Mouse (Mus musculus): Measurements from ENCODE around the gene Dtx1. TPM values are rescaled to one million over a fixed set of nuclear protein-coding genes. Genes with fewer than 3 reads are reported as not detected.

Gene Dtx1
- polyA plus RNA-seq, 1 experiment from 2014 or later, result 0.54 TPM

DNA sequence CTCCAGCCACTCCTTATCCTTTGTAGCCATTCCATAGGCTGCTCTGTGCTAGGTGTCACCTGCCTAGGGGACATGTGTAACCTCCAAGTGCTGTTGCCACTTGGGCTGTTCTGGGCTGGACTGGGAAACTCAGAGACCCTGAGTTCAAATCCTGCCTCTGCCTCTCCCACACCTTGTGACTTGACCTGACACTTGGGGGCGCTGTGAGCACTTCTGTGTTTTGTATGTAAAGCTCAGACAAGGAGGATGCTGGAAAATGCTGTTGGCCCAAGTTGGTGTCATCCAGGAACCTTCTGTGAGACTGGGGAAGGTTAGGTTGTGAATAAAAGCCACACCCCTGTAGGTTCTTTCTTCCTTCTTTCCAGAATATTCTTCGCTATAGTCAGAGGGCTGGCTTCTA lies 46.8 kb downstream of the Dtx1 start:
- Histone ChIP-seq H3K4me1 (ENCODE audit: control insufficient read depth in 2 of 2, insufficient read depth in 2 of 2, low read length in 2 of 2) (no peaks in the 10 kb centered on the region), H3K9me3 (ENCODE audit: control insufficient read depth, low read length) (no peaks in the 10 kb centered on the region), H3K4me3 (ENCODE audit: control insufficient read depth in 1 of 2, insufficient read depth in 1 of 2, low read depth in 1 of 2, low read length in 2 of 2) (no peak overlapping the region), H3K27ac (replicated peaks in 1 of 2; ENCODE audit: control insufficient read depth in 1 of 2, insufficient read depth in 1 of 2, low read depth in 2 of 2, low read length in 2 of 2) (no peak overlapping the region), H3K36me3 (ENCODE audit: control insufficient read depth, insufficient read depth, low read length) (no peaks in the 10 kb centered on the region), H3K27me3 (ENCODE audit: control insufficient read depth, insufficient read depth, low read length) (peaks cover 10% of the 10 kb centered on the region), H3K9ac (ENCODE audit: low read length) (no peak overlapping the region), H3K4me2 (ENCODE audit: low read length) (no peak overlapping the region)
- 58% methylated on average over 2 of the region's 2 CpGs for WGBS
- no peak for ATAC-seq (ENCODE audit: insufficient number of reproducible peaks, insufficient read depth, low FRiP score, low read depth)

DNA sequence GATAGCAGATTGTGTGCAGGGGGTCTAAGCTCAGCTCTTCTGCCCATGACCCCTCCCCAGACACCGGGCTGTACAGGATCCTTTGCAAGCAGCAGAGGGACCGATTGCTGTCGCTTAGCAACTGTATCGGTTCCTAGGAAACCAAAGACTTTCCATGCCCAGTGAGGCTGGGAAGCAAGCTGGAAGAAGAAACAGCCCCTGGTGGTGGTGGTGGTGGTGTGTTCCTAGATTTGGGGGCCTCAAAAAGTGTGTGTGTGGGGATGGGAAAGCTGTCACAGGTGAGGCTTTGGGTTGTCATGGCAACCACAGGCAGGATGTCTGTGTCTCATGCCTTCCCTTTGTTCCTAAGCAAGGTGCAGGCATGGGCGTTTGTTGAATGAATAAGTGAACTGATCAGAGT lies 50.9 kb downstream of the Dtx1 start:
- no peak for ATAC-seq (ENCODE audit: insufficient number of reproducible peaks, insufficient read depth, low FRiP score, low read depth)
- no peaks in the 10 kb centered on the region for H3K4me1 ChIP-seq (ENCODE audit: control insufficient read depth in 2 of 2, insufficient read depth in 2 of 2, low read length in 2 of 2)
- H3K27ac ChIP-seq (replicated peaks in 1 of 2; ENCODE audit: control insufficient read depth in 1 of 2, insufficient read depth in 1 of 2, low read depth in 2 of 2, low read length in 2 of 2), result no peak overlapping the region
- WGBS, result 54% methylated on average over 5 of the region's 5 CpGs
- no peaks in the 10 kb centered on the region for H3K36me3 ChIP-seq (ENCODE audit: control insufficient read depth, insufficient read depth, low read length)
- H3K27me3 ChIP-seq (ENCODE audit: control insufficient read depth, insufficient read depth, low read length), result peaks cover 2% of the 10 kb centered on the region; the same call in 1 of the 2 replicates
- H3K4me2 ChIP-seq (ENCODE audit: low read length), result no peak overlapping the region
- no peak overlapping the region for H3K9ac ChIP-seq (ENCODE audit: low read length)
- H3K4me3 ChIP-seq (ENCODE audit: control insufficient read depth in 1 of 2, insufficient read depth in 1 of 2, low read depth in 1 of 2, low read length in 2 of 2), result no peak overlapping the region
- H3K9me3 ChIP-seq (ENCODE audit: control insufficient read depth, low read length), result no peaks in the 10 kb centered on the region

DNA sequence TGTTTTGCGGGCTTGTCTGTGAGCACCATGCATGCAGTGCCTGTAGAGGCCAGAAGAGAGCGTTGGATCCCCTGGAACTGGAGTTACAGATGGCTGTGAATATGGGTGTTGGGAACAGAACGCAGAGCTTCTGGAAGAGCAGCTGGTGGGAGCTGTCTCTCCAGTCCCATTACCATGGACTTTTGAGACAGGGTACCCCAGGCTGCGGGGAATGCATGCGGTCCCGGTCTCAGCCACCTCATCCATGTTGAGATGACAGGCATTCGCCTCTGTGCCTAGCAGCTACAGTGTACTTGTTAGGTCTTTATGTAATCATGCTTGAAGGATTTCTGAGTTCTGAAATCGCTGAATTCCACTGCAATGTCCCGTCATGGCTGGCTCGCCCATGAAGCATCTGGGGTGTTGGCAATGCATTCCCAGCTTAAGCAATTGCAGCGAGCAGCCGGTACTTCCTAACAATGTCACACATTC lies 55.4 kb downstream of the Dtx1 start:
- Histone ChIP-seq H3K4me3 (ENCODE audit: control insufficient read depth in 1 of 2, insufficient read depth in 1 of 2, low read depth in 1 of 2, low read length in 2 of 2) (no peak overlapping the region), H3K9me3 (ENCODE audit: control insufficient read depth, low read length) (no peaks in the 10 kb centered on the region), H3K27me3 (ENCODE audit: control insufficient read depth, insufficient read depth, low read length) (peaks cover 10% of the 10 kb centered on the region; the same call in 1 of the 2 replicates), H3K9ac (ENCODE audit: low read length) (no peak overlapping the region), H3K36me3 (ENCODE audit: control insufficient read depth, insufficient read depth, low read length) (no peaks in the 10 kb centered on the region), H3K27ac (replicated peaks in 1 of 2; ENCODE audit: control insufficient read depth in 1 of 2, insufficient read depth in 1 of 2, low read depth in 2 of 2, low read length in 2 of 2) (no peak overlapping the region), H3K4me1 (ENCODE audit: control insufficient read depth in 2 of 2, insufficient read depth in 2 of 2, low read length in 2 of 2) (no peaks in the 10 kb centered on the region), H3K4me2 (ENCODE audit: low read length) (no peak overlapping the region)
- WGBS, result 76% methylated on average over 12 of the region's 12 CpGs
- ATAC-seq (ENCODE audit: insufficient number of reproducible peaks, insufficient read depth, low FRiP score, low read depth), result no peak

DNA sequence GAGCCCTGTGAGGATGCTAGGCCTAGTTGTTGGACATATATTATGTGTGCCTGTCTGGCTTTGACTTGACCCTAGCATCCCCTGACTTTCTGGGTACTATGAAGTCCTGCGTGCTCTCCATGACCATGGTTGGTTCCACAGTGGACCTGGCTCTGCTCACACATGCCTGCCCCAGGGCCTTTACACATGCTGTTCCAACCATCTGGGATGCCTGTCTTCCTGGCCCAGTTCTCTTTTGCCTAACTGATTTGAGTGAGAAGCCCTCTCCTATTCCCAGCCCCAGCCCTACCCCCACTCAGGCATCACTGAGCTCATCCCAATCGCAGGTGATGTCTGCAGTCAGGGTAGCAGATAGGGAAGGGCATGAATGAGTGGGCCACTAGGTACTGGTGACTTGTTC lies 57.9 kb downstream of the Dtx1 start:
- Histone ChIP-seq H3K9ac (ENCODE audit: low read length) (no peak overlapping the region), H3K4me2 (ENCODE audit: low read length) (no peak overlapping the region), H3K36me3 (ENCODE audit: control insufficient read depth, insufficient read depth, low read length) (no peaks in the 10 kb centered on the region), H3K27ac (replicated peaks in 1 of 2; ENCODE audit: control insufficient read depth in 1 of 2, insufficient read depth in 1 of 2, low read depth in 2 of 2, low read length in 2 of 2) (no peak overlapping the region), H3K27me3 (ENCODE audit: control insufficient read depth, insufficient read depth, low read length) (peaks cover 30% of the 10 kb centered on the region), H3K4me1 (ENCODE audit: control insufficient read depth in 2 of 2, insufficient read depth in 2 of 2, low read length in 2 of 2) (peaks cover 2 to 7% of the 10 kb centered on the region in 2 experiments), H3K4me3 (ENCODE audit: control insufficient read depth in 1 of 2, insufficient read depth in 1 of 2, low read depth in 1 of 2, low read length in 2 of 2) (no peak overlapping the region), H3K9me3 (ENCODE audit: control insufficient read depth, low read length) (no peaks in the 10 kb centered on the region)
- no peak for ATAC-seq (ENCODE audit: insufficient number of reproducible peaks, insufficient read depth, low FRiP score, low read depth)
- 81% methylated on average over 2 of the region's 2 CpGs for WGBS

GRCm38 (mm10) chr5:120652915-120653701 lies 58.6 kb downstream of the Dtx1 start:
- H3K9ac ChIP-seq (ENCODE audit: low read length), result no peak overlapping the region
- peaks cover 37% of the 10 kb centered on the region for H3K27me3 ChIP-seq (ENCODE audit: control insufficient read depth, insufficient read depth, low read length)
- peaks cover 5 to 14% of the 10 kb centered on the region in 2 experiments for H3K4me1 ChIP-seq (ENCODE audit: control insufficient read depth in 2 of 2, insufficient read depth in 2 of 2, low read length in 2 of 2)
- no peak overlapping the region for H3K4me3 ChIP-seq (ENCODE audit: control insufficient read depth in 1 of 2, insufficient read depth in 1 of 2, low read depth in 1 of 2, low read length in 2 of 2)
- ATAC-seq (ENCODE audit: insufficient number of reproducible peaks, insufficient read depth, low FRiP score, low read depth), result no peak
- no peaks in the 10 kb centered on the region for H3K36me3 ChIP-seq (ENCODE audit: control insufficient read depth, insufficient read depth, low read length)
- H3K27ac ChIP-seq (replicated peaks in 1 of 2; ENCODE audit: control insufficient read depth in 1 of 2, insufficient read depth in 1 of 2, low read depth in 2 of 2, low read length in 2 of 2), result no peak overlapping the region
- no peaks in the 10 kb centered on the region for H3K9me3 ChIP-seq (ENCODE audit: control insufficient read depth, low read length)
- no peak overlapping the region for H3K4me2 ChIP-seq (ENCODE audit: low read length)
- 79% methylated on average over 28 of the region's 28 CpGs for WGBS

- H3K4me2 ChIP-seq (ENCODE audit: low read length), result no peak overlapping the region
- 34% methylated on average over 5 of the region's 5 CpGs for WGBS
- ATAC-seq (ENCODE audit: insufficient number of reproducible peaks, insufficient read depth, low FRiP score, low read depth), result no peak
- H3K9me3 ChIP-seq (ENCODE audit: control insufficient read depth, low read length), result no peaks in the 10 kb centered on the region
- no peak overlapping the region for H3K9ac ChIP-seq (ENCODE audit: low read length)
- H3K27ac ChIP-seq (replicated peaks in 1 of 2; ENCODE audit: control insufficient read depth in 1 of 2, insufficient read depth in 1 of 2, low read depth in 2 of 2, low read length in 2 of 2), result no peak overlapping the region
- H3K27me3 ChIP-seq (ENCODE audit: control insufficient read depth, insufficient read depth, low read length), result peaks cover 42% of the 10 kb centered on the region
- no peak overlapping the region for H3K4me3 ChIP-seq (ENCODE audit: control insufficient read depth in 1 of 2, insufficient read depth in 1 of 2, low read depth in 1 of 2, low read length in 2 of 2)
- peaks cover 5 to 14% of the 10 kb centered on the region in 2 experiments for H3K4me1 ChIP-seq (ENCODE audit: control insufficient read depth in 2 of 2, insufficient read depth in 2 of 2, low read length in 2 of 2)
- no peaks in the 10 kb centered on the region for H3K36me3 ChIP-seq (ENCODE audit: control insufficient read depth, insufficient read depth, low read length)
Observed at GRCm38 (mm10) chr5:120651230-120651629, 60.5 kb downstream of the Dtx1 start.

- Histone ChIP-seq H3K4me3 (ENCODE audit: control insufficient read depth in 1 of 2, insufficient read depth in 1 of 2, low read depth in 1 of 2, low read length in 2 of 2) (no peak overlapping the region), H3K4me1 (ENCODE audit: control insufficient read depth in 2 of 2, insufficient read depth in 2 of 2, low read length in 2 of 2) (peaks cover 5 to 14% of the 10 kb centered on the region in 2 experiments), H3K4me2 (ENCODE audit: low read length) (no peak overlapping the region), H3K36me3 (ENCODE audit: control insufficient read depth, insufficient read depth, low read length) (no peaks in the 10 kb centered on the region), H3K27ac (replicated peaks in 1 of 2; ENCODE audit: control insufficient read depth in 1 of 2, insufficient read depth in 1 of 2, low read depth in 2 of 2, low read length in 2 of 2) (no peak overlapping the region), H3K9me3 (ENCODE audit: control insufficient read depth, low read length) (no peaks in the 10 kb centered on the region), H3K27me3 (ENCODE audit: control insufficient read depth, insufficient read depth, low read length) (peaks cover 42% of the 10 kb centered on the region), H3K9ac (ENCODE audit: low read length) (no peak overlapping the region)
- no peak for ATAC-seq (ENCODE audit: insufficient number of reproducible peaks, insufficient read depth, low FRiP score, low read depth)
- WGBS, result 21% methylated on average over 13 of the region's 13 CpGs
Observed at GRCm38 (mm10) chr5:120649938-120650337, 61.8 kb downstream of the Dtx1 start.
